Mouse (Mus musculus) MEL (cell line): ENCODE data around the gene Zmym2. TPM values are rescaled to one million over a fixed set of nuclear protein-coding genes. Genes with fewer than 3 reads are reported as not detected.

ENCODE experiments used
- DNase-seq: peaks from one replicate; pipeline ENCODE4 v3.0.0; 2011; ENCODE audit warnings: low read depth, low spot score
- H3K27ac ChIP-seq: 2 replicates; pipeline ENCODE4 v1.5.1; 2012; ENCODE audit warnings: low read depth, mild to moderate bottlenecking, control low read depth, low read length, moderate library complexity; ENCODE audit not compliant: control insufficient read depth
- H3K27me3 ChIP-seq, 2 experiments: fragments of 150-350 bp in 1 of 2; sonication (generic) in 1 of 2; 2 replicates each; pipeline ENCODE4 v1.6.1; 2012; ENCODE audit warnings: low read length in 2 of 2, mild to moderate bottlenecking in 2 of 2, improper control_type of control experiment in 1 of 2, moderate library complexity in 1 of 2; ENCODE audit not compliant: insufficient read depth in 2 of 2, control insufficient read depth in 1 of 2
- H3K36me3 ChIP-seq, 2 experiments: 2 replicates each; pipeline ENCODE4 v1.6.1; 2012 to 2014; ENCODE audit warnings: low read length in 2 of 2, improper control_type of control experiment in 1 of 2, inconsistent platforms in 1 of 2, mild to moderate bottlenecking in 1 of 2; ENCODE audit not compliant: insufficient read depth in 2 of 2, control insufficient read depth in 1 of 2
- H3K4me1 ChIP-seq, 2 experiments: fragments of 150-350 bp in 1 of 2; sonication (generic) in 1 of 2; 2 replicates each; pipeline ENCODE4 v1.6.1; 2012; ENCODE audit warnings: low read length in 2 of 2, improper control_type of control experiment in 1 of 2, mild to moderate bottlenecking in 1 of 2; ENCODE audit not compliant: insufficient read depth in 2 of 2, control insufficient read depth in 1 of 2
- H3K4me3 ChIP-seq, 2 experiments: fragments of 150-350 bp in 1 of 2; sonication (generic) in 1 of 2; 2 replicates each; pipeline ENCODE4 v1.5.1; 2012; ENCODE audit warnings: low read depth in 2 of 2, low read length in 2 of 2, mild to moderate bottlenecking in 2 of 2, moderate library complexity in 2 of 2, control low read depth in 1 of 2, improper control_type of control experiment in 1 of 2; ENCODE audit not compliant: control insufficient read depth in 1 of 2, insufficient read depth in 1 of 2
- H3K79me2 ChIP-seq: 2 replicates; pipeline ENCODE4 v1.6.1; 2012; ENCODE audit warnings: mild to moderate bottlenecking, low read length, moderate library complexity; ENCODE audit not compliant: control insufficient read depth, poor library complexity, insufficient read depth
- H3K9ac ChIP-seq: 2 replicates; pipeline ENCODE4 v1.6.1; 2012; ENCODE audit warnings: low read depth, mild to moderate bottlenecking, control low read depth, low read length, moderate library complexity; ENCODE audit not compliant: control insufficient read depth, poor library complexity, severe bottlenecking
- H3K9me3 ChIP-seq: fragments of 150-350 bp; sonication (generic); replicated peaks from 2 replicates; pipeline ENCODE4 v1.6.1; 2012; ENCODE audit warnings: mild to moderate bottlenecking, low read length, improper control_type of control experiment, moderate library complexity; ENCODE audit not compliant: insufficient read depth
- CTCF ChIP-seq, 3 experiments: IDR thresholded peaks in 2 of 3; conservative IDR thresholded peaks in 1 of 3; 2 replicates each; pipeline ENCODE4 v1.5.1; 2011 to 2012; ENCODE audit warnings: low read length in 3 of 3, low read depth in 2 of 3, mild to moderate bottlenecking in 2 of 3, improper control_type of control experiment in 1 of 3, inconsistent platforms in 1 of 3, mixed read lengths in 1 of 3, moderate library complexity in 1 of 3; ENCODE audit not compliant: control insufficient read depth in 1 of 3, insufficient read depth in 1 of 3, poor library complexity in 1 of 3, severe bottlenecking in 1 of 3
- EP300 ChIP-seq, 2 experiments: IDR thresholded peaks; 2 replicates each; pipeline ENCODE4 v1.6.1; 2011; ENCODE audit warnings: improper control_type of control experiment in 2 of 2, low read length in 2 of 2, low read depth in 1 of 2, mild to moderate bottlenecking in 1 of 2
- ETS1 ChIP-seq: IDR thresholded peaks from 2 replicates; pipeline ENCODE4 v1.6.1; 2012; ENCODE audit warnings: low read depth, mild to moderate bottlenecking, inconsistent platforms, low read length, improper control_type of control experiment, moderate library complexity
- HCFC1 ChIP-seq: IDR thresholded peaks from 2 replicates; pipeline ENCODE4 v1.6.1; 2012; ENCODE audit warnings: low read depth, mild to moderate bottlenecking, inconsistent platforms, low read length, improper control_type of control experiment, moderate library complexity
- MAZ ChIP-seq: IDR thresholded peaks from 2 replicates; pipeline ENCODE4 v1.6.1; 2012; ENCODE audit warnings: low read depth, mild to moderate bottlenecking, inconsistent platforms, low read length, improper control_type of control experiment
- MEF2A ChIP-seq: IDR thresholded peaks from 2 replicates; pipeline ENCODE4 v1.6.1; 2014; ENCODE audit warnings: low read depth, mild to moderate bottlenecking, inconsistent platforms, low read length, improper control_type of control experiment; ENCODE audit not compliant: poor library complexity, insufficient replicate concordance, severe bottlenecking; ENCODE audit errors: extremely low read depth
- MXI1 ChIP-seq: IDR thresholded peaks from 2 replicates; pipeline ENCODE4 v1.6.1; 2011; ENCODE audit warnings: mild to moderate bottlenecking, low read depth, low read length, improper control_type of control experiment
- MYC ChIP-seq: IDR thresholded peaks from 2 replicates; pipeline ENCODE4 v1.6.1; 2011; ENCODE audit warnings: low read depth, mild to moderate bottlenecking, low read length, improper control_type of control experiment, moderate library complexity
- NELFE ChIP-seq: IDR thresholded peaks from 2 replicates; pipeline ENCODE4 v1.6.1; 2011; ENCODE audit warnings: low read depth, low read length, improper control_type of control experiment
- NRF1 ChIP-seq: IDR thresholded peaks from 2 replicates; pipeline ENCODE4 v1.6.1; 2014; ENCODE audit warnings: low read depth, mild to moderate bottlenecking, inconsistent platforms, low read length, improper control_type of control experiment, moderate library complexity; ENCODE audit not compliant: poor library complexity, insufficient read depth, severe bottlenecking
- POLR2A ChIP-seq, 2 experiments: IDR thresholded peaks; 2 replicates each; pipeline ENCODE4 v1.6.1; 2011 to 2012; ENCODE audit warnings: low read length in 2 of 2, mild to moderate bottlenecking in 2 of 2, control low read depth in 1 of 2, improper control_type of control experiment in 1 of 2, low read depth in 1 of 2, moderate library complexity in 1 of 2; ENCODE audit not compliant: control insufficient read depth in 1 of 2, insufficient read depth in 1 of 2, poor library complexity in 1 of 2
- POLR2AphosphoS2 ChIP-seq: IDR thresholded peaks from 2 replicates; pipeline ENCODE4 v1.6.1; 2011; ENCODE audit warnings: low read length, improper control_type of control experiment
- POLR2AphosphoS5 ChIP-seq: IDR thresholded peaks from 2 replicates; pipeline ENCODE4 v1.6.1; 2012; ENCODE audit warnings: low read depth, borderline replicate concordance, mild to moderate bottlenecking, inconsistent platforms, low read length, moderate library complexity, mixed read lengths
- RAD21 ChIP-seq: IDR thresholded peaks from 2 replicates; pipeline ENCODE4 v1.6.1; 2011; ENCODE audit warnings: mild to moderate bottlenecking, low read depth, low read length, improper control_type of control experiment
- RCOR1 ChIP-seq: IDR thresholded peaks from 2 replicates; pipeline ENCODE4 v1.6.1; 2012; ENCODE audit warnings: low read depth, mild to moderate bottlenecking, inconsistent platforms, low read length, improper control_type of control experiment
- SMC3 ChIP-seq: IDR thresholded peaks from 2 replicates; pipeline ENCODE4 v1.6.1; 2011; ENCODE audit warnings: low read depth, low read length, improper control_type of control experiment
- TAL1 ChIP-seq: IDR thresholded peaks from 2 replicates; pipeline ENCODE4 v1.6.1; 2012; ENCODE audit warnings: mild to moderate bottlenecking, inconsistent platforms, low read length, moderate library complexity, mixed read lengths
- TBP ChIP-seq: IDR thresholded peaks from 2 replicates; pipeline ENCODE4 v1.8.0; 2011; ENCODE audit warnings: low read depth, low read length, improper control_type of control experiment
- ZC3H11A ChIP-seq: IDR thresholded peaks from 2 replicates; pipeline ENCODE4 v1.6.1; 2012; ENCODE audit warnings: low read depth, mild to moderate bottlenecking, inconsistent platforms, low read length, improper control_type of control experiment
- ZKSCAN1 ChIP-seq: IDR thresholded peaks from 2 replicates; pipeline ENCODE4 v1.6.1; 2012; ENCODE audit warnings: low read depth, mild to moderate bottlenecking, inconsistent platforms, low read length, improper control_type of control experiment, moderate library complexity
- ZMIZ1 ChIP-seq: IDR thresholded peaks from 2 replicates; pipeline ENCODE4 v1.6.1; 2012; ENCODE audit warnings: low read depth, mild to moderate bottlenecking, inconsistent platforms, low read length, improper control_type of control experiment, moderate library complexity
- polyA plus RNA-seq, 2 experiments: library from polyadenylated mRNA; stranded (reverse) in 1 of 2; unstranded in 1 of 2; fragments of >175 nt in 1 of 2; fragments of >200 nt in 1 of 2; gene quantifications; 2 replicates each; pipeline versions ENCODE4 v1.2.1 to v1.2.4; 2012; ENCODE audit warnings: low replicate concordance in 2 of 2, low read depth in 1 of 2; ENCODE audit not compliant: insufficient read length in 2 of 2, insufficient read depth in 1 of 2, missing spikeins in 1 of 2
- total RNA-seq: library from RNA; depleted of rRNA; stranded (reverse); fragments of 300-350 nt; gene quantifications from 2 replicates; pipeline ENCODE4 v1.2.3, GENCODE M21; 2012

Zmym2 gene
- total and polyA plus RNA-seq, 3 experiments: 9.8 to 407 (median 27.7) TPM

- Histone ChIP-seq H3K27me3 (no peaks in the 10 kb centered on the region), H3K9ac (no peak overlapping the region), H3K4me3 (no peak overlapping the region), H3K27ac (no peak overlapping the region), H3K79me2 (peaks cover 13% of the 10 kb centered on the region), H3K4me1 (peaks cover 0 to 2% of the 10 kb centered on the region in 2 experiments; a peak in 2 of 4 replicates), H3K9me3 (no peaks in the 10 kb centered on the region), H3K36me3 (peaks cover 6 to 32% of the 10 kb centered on the region in 2 experiments)
- no peak for DNase-seq
- no peak for TF ChIP-seq EP300 (IDR thresholded peaks at IDR 0.05; ENCODE audit: low read depth in 1 of 2, low read length in 2 of 2)
- TF ChIP-seq TAL1: no peak
- no peak for TF ChIP-seq SMC3
- TF ChIP-seq POLR2A (IDR thresholded peaks at IDR 0.05; ENCODE audit: control insufficient read depth in 1 of 2, insufficient read depth in 1 of 2, low read depth in 1 of 2, low read length in 2 of 2, poor library complexity in 1 of 2): no peak
- TF ChIP-seq POLR2AphosphoS2: no peak
- no peak for TF ChIP-seq TBP
- TF ChIP-seq ZMIZ1: no peak
- TF ChIP-seq RCOR1: no peak
- TF ChIP-seq HCFC1: no peak
- TF ChIP-seq RAD21: no peak
- no peak for TF ChIP-seq MXI1
- no peak for TF ChIP-seq ZC3H11A
- no peak for TF ChIP-seq ETS1
- TF ChIP-seq NELFE: no peak
Observed at GRCm38 (mm10) chr14:56905696-56906095, 19.2 kb downstream of the Zmym2 start.

- Histone ChIP-seq H3K36me3 (peaks cover 0 to 30% of the 10 kb centered on the region in 2 experiments; a peak in 2 of 4 replicates), H3K27me3 (no peaks in the 10 kb centered on the region), H3K9ac (no peak overlapping the region), H3K9me3 (no peaks in the 10 kb centered on the region), H3K4me1 (no peaks in the 10 kb centered on the region), H3K27ac (no peak overlapping the region), H3K79me2 (no peaks in the 10 kb centered on the region; the same call in 1 of the 2 replicates), H3K4me3 (no peak overlapping the region)
- DNase-seq: no peak
- no peak for TF ChIP-seq MAZ
- no peak for TF ChIP-seq MYC
- no peak for TF ChIP-seq NRF1
- TF ChIP-seq MEF2A: no peak
- no peak for TF ChIP-seq POLR2AphosphoS5
- no peak for TF ChIP-seq CTCF (IDR thresholded peaks at IDR 0.05 in 2 of 3, conservative IDR thresholded peaks at IDR 0.05 in 1 of 3; ENCODE audit: control insufficient read depth in 1 of 3, insufficient read depth in 1 of 3, low read depth in 2 of 3, low read length in 3 of 3, poor library complexity in 1 of 3, severe bottlenecking in 1 of 3)
- TF ChIP-seq ZKSCAN1: no peak
- no peak for TF ChIP-seq NELFE
- no peak for TF ChIP-seq TAL1
Observed at GRCm38 (mm10) chr14:56918532-56918931, 32.1 kb downstream of the Zmym2 start.
